ENCODE assay signal across 8 mouse cellular contexts in the genomic region with DNA sequence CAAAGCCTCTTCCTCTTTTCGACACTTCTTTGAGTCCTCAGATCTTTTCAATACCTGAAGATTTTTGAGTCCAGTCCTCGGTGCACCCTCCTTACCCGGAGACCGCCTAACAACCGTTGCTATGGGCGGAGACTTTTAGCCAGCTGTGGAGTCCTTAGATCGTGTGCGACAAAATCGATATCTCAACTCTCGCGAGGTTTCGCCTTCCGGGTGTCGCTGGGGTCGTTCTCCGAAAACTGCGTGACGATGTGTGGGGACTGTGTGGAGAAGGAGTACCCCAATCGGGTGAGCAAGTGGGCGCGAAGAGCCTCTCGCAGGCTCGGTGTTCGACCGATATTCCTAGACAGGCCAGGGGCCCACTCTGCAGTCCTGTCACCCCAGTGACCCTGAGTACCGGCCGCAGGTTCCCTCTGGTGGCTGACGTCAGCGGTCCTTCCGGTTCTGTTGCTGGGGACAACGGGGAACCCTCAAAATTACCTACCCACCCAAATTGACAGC. TPM values are rescaled to one million over a fixed set of nuclear protein-coding genes. Genes with fewer than 3 reads are reported as not detected.
DNase-seq lines count a peak whose midpoint lies in the region; ATAC-seq and TF ChIP-seq lines count a peak whose summit lies in the region.

A gene (plus strand): TSS at position 185 of the 498 bp plus-strand sequence.
A gene (plus strand): TSS at position 236 of the 498 bp plus-strand sequence.

- peak within 1 kb of the TSS; percentile 63 for H3K4me2 ChIP-seq in lung, postnatal 0 days (replicated peaks; ENCODE audit: low read depth, low read length)

- ATAC-seq in frontal cortex, adult (ENCODE audit: low TSS enrichment) = peak; percentile 97
- peak; percentile 97 for ATAC-seq in lung, postnatal 0 days

- H3K9ac ChIP-seq in lung, postnatal 0 days (replicated peaks; ENCODE audit: low read depth) = peak within 1 kb of the TSS; percentile 55

- H3K27ac ChIP-seq in hindbrain, embryonic 10.5 days = peak within 1 kb of the TSS; percentile 97
- peak within 1 kb of the TSS; percentile 72 for H3K27ac ChIP-seq in lung, postnatal 0 days (ENCODE audit: low read length)

- peaks cover 11% of the 10 kb centered on the region for H3K4me1 ChIP-seq in hindbrain, embryonic 10.5 days (replicated peaks)
- no peaks in the 10 kb centered on the region for H3K4me1 ChIP-seq in lung, postnatal 0 days (ENCODE audit: insufficient read depth, low read depth, low read length)

- H3K27me3 ChIP-seq in hindbrain, embryonic 10.5 days (ENCODE audit: insufficient read depth, poor library complexity, severe bottlenecking) = no peaks in the 10 kb centered on the region
- no peaks in the 10 kb centered on the region for H3K27me3 ChIP-seq in lung, postnatal 0 days (replicated peaks; ENCODE audit: insufficient read depth, low read length)

- under 1% methylated on average over 31 of the region's 31 CpGs for WGBS in hindbrain, embryonic 10.5 days
- WGBS in lung, postnatal 0 days = under 1% methylated on average over 31 of the region's 31 CpGs

- no peaks in the 10 kb centered on the region for H3K9me3 ChIP-seq in hindbrain, embryonic 10.5 days
- H3K9me3 ChIP-seq in lung, postnatal 0 days (ENCODE audit: low read length) = no peaks in the 10 kb centered on the region

- TF ChIP-seq EP300 in lung, postnatal 0 days (IDR thresholded peaks at IDR 0.05) = peak; percentile 53; the same call in 1 of the 2 replicates

- DNase-seq in MEL-GATA-1-ER (ENCODE audit: extremely low read depth, low read depth) = peak; percentile 99
- peak; percentile 82 for DNase-seq in cerebellum, adult 8-10 months
- peak; percentile 92 for DNase-seq in hindbrain, embryonic 10.5 days (ENCODE audit: low spot score)
- peak; percentile 91 for DNase-seq in layer of hippocampus, adult 9-11 months
- DNase-seq in lung, postnatal 0 days (ENCODE audit: low spot score) = peak; percentile 96
- peak; percentile 81 for DNase-seq in ovary, postnatal 14 days (ENCODE audit: low spot score)
- DNase-seq in thymus, postnatal 14 days = peak; percentile 97

- H3K36me3 ChIP-seq in hindbrain, embryonic 10.5 days = no peaks in the 10 kb centered on the region
- no peaks in the 10 kb centered on the region for H3K36me3 ChIP-seq in lung, postnatal 0 days (ENCODE audit: insufficient read depth, low read length)

- TF ChIP-seq CTCF in lung, postnatal 0 days (IDR thresholded peaks at IDR 0.05) = peak; percentile 25

- H3K4me3 ChIP-seq in hindbrain, embryonic 10.5 days = peak within 1 kb of the TSS; percentile 76
- peak within 1 kb of the TSS; percentile 64 for H3K4me3 ChIP-seq in lung, postnatal 0 days (ENCODE audit: low read depth, low read length)

RNA-seq across cellular contexts. Expression of the first gene that starts in this region (rescaled TPM):
- 132 and 135 TPM in 2 replicates for polyA plus RNA-seq in hindbrain, embryonic 10.5 days (2016; fragmentation: Nextera tagmentation; extraction: Ambion mirVana)
- polyA plus RNA-seq in lung, postnatal 0 days (2015; fragmentation: Nextera tagmentation; extraction: Ambion mirVana) = 109 and 114 TPM in 2 replicates

RNA-seq across cellular contexts. Expression of the second gene that starts in this region (rescaled TPM):
- 50.6 and 51.8 TPM in 2 replicates for polyA plus RNA-seq in hindbrain, embryonic 10.5 days (2016; fragmentation: Nextera tagmentation; extraction: Ambion mirVana)
- polyA plus RNA-seq in lung, postnatal 0 days (2015; fragmentation: Nextera tagmentation; extraction: Ambion mirVana) = 15.8 and 18.9 TPM in 2 replicates

Comparison
In these comparisons a context has a peak if more than half of its experiments do, and no peak if none do; other contexts are left out.
1. Peak in every context shown above with its lines: DNase-seq, ATAC-seq, H3K4me3 ChIP-seq and H3K27ac ChIP-seq.